Comparison of ENCODE assay signal across 1 mouse cellular context in genomic region chr11:68502408-68502807, GRCm38 (mm10).
TF ChIP-seq lines count a peak whose summit lies in the region.

No protein-coding gene starts in this region.

TF ChIP-seq in MEL, 35 proteins besides CTCF, POLR2A, EP300 and RAD21 (continued from another document):
- TF ChIP-seq MEF2A (IDR thresholded peaks at IDR 0.05; ENCODE audit: extremely low read depth, insufficient replicate concordance, low read depth, low read length, poor library complexity, severe bottlenecking) (no peak), ZMIZ1 (IDR thresholded peaks at IDR 0.05; ENCODE audit: low read depth, low read length) (no peak), HCFC1 (IDR thresholded peaks at IDR 0.05; ENCODE audit: low read depth, low read length) (no peak), BHLHE40 (IDR thresholded peaks at IDR 0.05; ENCODE audit: borderline replicate concordance, low read depth, low read length) (no peak), UBTF (IDR thresholded peaks at IDR 0.05; ENCODE audit: borderline replicate concordance, insufficient read depth, low read depth, low read length) (no peak)
